Mouse (Mus musculus) brown adipose tissue, adult 24 weeks (tissue): ENCODE measurements at regions not wholly inside any gene's neighbourhood (a gene's known extent, or its start where the extent isn't known, plus 50 kb on each side); places are given as distances from the start of the nearest gene placed in this dataset.

Experiments used
- H3K27ac ChIP-seq: fragments of 200-500 bp; replicated peaks from 2 replicates; pipeline ENCODE4 v1.5.1; 2012; ENCODE audit warnings: low read depth, mild to moderate bottlenecking, low read length
- H3K4me1 ChIP-seq: fragments of 200-500 bp; 2 replicates; pipeline ENCODE4 v1.6.1; 2012; ENCODE audit warnings: low read length, mixed read lengths; ENCODE audit not compliant: control insufficient read depth, insufficient read depth, insufficient read length
- H3K4me3 ChIP-seq: fragments of 200-500 bp; 2 replicates; pipeline ENCODE4 v1.5.1; 2012; ENCODE audit warnings: low read depth, mild to moderate bottlenecking, low read length, moderate library complexity; ENCODE audit not compliant: insufficient read depth

GRCm38 (mm10) chr11:45200714-45201405 is 583.7 kb downstream of the Ebf1 start:
- Histone ChIP-seq H3K4me1 (peaks cover 7% of the 10 kb centered on the region), H3K4me3 (no peak overlapping the region), H3K27ac (peak overlapping the region; percentile 98)

DNA sequence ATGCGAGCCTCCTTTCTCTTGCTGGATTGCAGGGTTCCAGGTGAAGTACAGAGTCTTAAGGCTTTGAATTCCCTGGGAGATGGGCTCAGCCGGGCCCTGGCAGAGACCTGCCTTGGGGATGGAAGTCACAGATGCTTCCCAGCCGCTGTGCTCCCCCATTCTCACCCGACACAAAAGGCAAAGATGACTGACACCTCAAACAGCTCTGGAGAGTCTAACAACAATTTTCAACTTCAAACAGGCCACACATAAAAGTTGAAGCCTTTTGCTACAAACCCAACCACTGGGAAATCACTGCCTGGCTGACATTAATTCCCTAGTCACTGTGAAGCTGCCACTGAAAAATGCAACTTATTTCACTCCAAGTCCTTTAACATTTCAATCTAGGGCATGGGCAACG is 586.3 kb downstream of the Ebf1 start:
- Histone ChIP-seq H3K4me1 (peaks cover 7% of the 10 kb centered on the region), H3K27ac (peak overlapping the region; percentile 98), H3K4me3 (no peak overlapping the region)

DNA sequence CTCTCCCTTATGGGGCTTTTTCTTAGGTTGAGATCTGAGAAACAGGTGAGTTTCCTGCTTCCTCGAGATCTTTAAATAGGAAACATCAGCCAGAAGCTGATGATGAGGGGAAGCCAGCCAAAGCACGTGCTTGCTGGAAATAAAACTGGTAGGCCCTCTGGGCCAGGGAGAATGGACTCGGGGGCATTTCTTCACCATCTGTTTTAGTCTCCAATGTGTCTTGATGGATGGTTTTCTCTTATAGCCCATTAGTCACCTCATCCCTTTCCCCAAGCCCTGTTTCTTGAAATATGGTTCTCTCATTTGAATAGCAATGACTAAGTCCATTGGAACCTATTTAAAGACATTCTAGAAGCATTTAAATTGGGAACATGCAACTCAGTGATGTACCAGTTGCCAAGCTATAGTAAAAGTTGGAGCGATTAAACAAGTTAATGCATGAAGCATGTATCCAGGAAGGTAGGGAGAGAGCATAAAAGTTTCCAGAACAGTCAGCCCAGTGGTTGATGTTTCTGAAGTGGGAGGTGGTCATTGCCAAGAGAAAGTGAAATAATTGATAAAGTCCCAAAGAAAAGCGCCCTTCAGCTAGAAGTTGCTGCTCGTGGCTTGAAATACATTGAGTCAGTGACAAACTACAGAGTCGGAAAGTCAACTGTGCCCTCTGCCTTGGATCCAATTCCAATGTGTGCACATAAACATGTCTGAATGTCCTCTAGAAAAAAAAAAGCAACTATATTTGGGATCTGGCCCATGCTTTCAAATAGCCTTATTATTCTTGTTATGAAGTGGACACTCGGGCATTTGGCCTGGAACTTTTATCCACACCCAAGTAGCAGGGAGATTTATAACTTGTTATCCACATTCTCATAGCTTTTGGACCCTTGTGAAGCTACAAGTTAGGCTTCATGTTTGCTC is 589.8 kb downstream of the Ebf1 start:
- H3K4me1 ChIP-seq = peaks cover 2% of the 10 kb centered on the region
- H3K4me3 ChIP-seq = no peak overlapping the region
- H3K27ac ChIP-seq = peak overlapping the region; percentile 81

DNA sequence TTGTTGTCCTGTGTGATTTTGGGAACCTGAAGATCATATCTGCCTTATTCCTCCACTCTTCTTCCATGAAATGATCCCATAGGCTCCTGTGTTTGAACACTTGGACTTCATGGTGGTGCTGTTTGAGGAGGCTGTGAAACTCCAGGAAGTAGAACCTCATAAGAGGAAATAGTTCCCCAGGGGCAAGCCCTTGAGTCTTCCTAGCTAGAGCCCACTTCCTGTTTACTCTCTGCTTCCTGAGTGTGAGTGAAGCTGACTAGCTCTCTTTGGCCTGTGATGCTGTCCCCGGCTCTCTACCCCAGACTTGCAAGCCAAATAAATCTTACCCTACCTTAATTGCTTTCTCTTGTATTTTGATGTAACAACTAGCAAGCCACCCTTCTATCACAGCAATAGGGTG is 597.0 kb downstream of the Ebf1 start:
- Histone ChIP-seq H3K4me3 (no peak overlapping the region), H3K4me1 (no peaks in the 10 kb centered on the region), H3K27ac (no peak overlapping the region)

DNA sequence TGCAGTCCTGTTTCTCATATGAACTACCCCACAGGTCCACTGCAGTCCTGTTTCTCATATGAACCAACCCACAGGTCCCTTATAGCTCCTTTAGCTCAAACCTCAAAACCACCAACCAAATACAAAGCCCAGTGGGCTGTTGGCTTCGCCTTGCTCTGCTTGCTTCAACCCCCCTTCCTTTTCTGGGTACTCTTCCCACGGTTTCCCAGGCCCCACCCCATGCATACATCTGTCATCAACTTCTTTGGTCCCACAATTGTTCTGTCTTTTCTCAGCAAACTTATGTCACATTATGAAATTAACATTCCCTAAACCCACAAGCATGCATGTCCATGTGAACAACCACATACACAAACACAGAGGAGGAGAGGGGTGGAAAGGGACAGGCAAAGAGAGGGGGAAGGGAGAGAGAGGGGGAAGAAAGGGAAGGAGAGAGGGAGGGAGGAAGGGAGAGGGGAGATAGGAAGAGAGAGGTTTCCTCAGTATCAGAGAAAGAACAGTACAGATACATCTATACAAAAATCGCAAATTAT is 599.9 kb downstream of the Ebf1 start:
- Histone ChIP-seq H3K4me1 (peaks cover 2% of the 10 kb centered on the region; the same call in 1 of the 2 replicates), H3K27ac (no peak overlapping the region; the same call in 1 of the 2 replicates)

DNA sequence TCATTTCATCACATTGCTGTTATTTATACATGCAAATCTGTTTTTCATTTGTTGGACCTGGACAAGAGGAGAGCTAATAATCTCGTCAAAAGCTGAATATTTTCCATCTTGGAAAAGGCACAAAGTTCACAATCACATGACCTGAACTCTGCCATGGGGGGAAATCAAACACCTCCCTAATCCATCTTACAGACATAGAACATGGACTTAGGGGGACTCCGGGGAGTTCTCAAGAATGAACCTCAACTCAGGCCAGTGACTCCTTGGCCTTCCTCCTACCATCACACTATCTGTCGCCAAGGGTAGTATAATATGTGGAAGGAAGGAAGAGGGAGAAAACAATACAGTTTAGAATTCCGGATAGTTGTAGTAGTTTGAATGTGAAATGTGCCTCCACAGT is 602.1 kb downstream of the Ebf1 start:
- Histone ChIP-seq H3K4me1 (peaks cover 2% of the 10 kb centered on the region; the same call in 1 of the 2 replicates), H3K27ac (no peak overlapping the region), H3K4me3 (no peak overlapping the region)

More for the DNA sequence above, 599.9 kb downstream of the Ebf1 start:
- no peak overlapping the region for H3K4me3 ChIP-seq

GRCm38 (mm10) chr11:45222021-45222420 is 604.9 kb downstream of the Ebf1 start:
- no peak overlapping the region for H3K4me3 ChIP-seq
- peaks cover 2% of the 10 kb centered on the region; the same call in 1 of the 2 replicates for H3K4me1 ChIP-seq
- no peak overlapping the region for H3K27ac ChIP-seq

- Histone ChIP-seq H3K4me1 (peaks cover 3% of the 10 kb centered on the region; the same call in 1 of the 2 replicates), H3K4me3 (no peak overlapping the region), H3K27ac (no peak overlapping the region)
These were observed 616.1 kb upstream of the Clint1 start for GRCm38 (mm10) chr11:45235476-45236412.

DNA sequence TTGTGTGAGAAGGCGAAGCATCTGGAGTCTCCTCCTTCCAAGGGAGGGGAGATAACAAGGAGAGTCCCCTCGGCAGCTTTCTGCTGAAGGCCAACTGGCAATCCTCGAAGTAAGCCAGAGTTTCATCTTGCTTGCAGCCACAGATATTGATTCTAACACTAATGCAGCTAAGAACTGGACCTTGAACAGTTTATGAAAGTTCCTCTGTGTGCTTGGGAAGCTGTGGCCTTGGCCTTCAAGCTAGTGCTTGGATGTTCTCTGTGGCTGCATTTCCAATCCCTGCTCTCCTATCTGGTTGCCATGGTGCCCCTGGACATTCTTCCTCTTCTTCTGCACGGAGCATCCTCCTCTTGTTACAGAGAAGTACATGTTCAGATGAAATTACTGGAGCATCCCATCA is 614.8 kb upstream of the Clint1 start:
- Histone ChIP-seq H3K27ac (no peak overlapping the region), H3K4me1 (peaks cover 3% of the 10 kb centered on the region; the same call in 1 of the 2 replicates), H3K4me3 (no peak overlapping the region)

GRCm38 (mm10) chr11:45239044-45239443 is 612.8 kb upstream of the Clint1 start:
- Histone ChIP-seq H3K4me3 (no peak overlapping the region), H3K27ac (no peak overlapping the region), H3K4me1 (peaks cover 3% of the 10 kb centered on the region; the same call in 1 of the 2 replicates)

DNA sequence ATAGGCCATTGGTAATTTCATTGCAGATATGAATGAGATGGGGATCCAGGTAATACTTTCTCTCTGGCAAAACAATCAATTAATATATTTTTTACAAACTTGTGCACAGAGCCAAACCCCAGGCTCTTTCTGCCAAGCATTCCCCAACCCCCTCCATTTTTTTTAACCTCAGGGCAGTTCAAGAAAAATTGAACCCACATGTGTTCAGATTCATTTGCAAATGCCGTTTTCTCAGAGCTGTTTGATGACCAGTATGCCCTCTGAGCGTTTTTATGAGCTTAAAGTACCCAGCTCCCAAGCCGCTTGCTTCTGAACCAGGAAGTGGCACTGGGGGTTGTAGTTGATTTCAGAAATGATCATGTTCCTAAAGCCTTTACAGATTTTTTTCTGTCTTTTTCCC is 611.4 kb upstream of the Clint1 start:
- H3K4me3 ChIP-seq = no peak overlapping the region
- no peak overlapping the region for H3K27ac ChIP-seq
- H3K4me1 ChIP-seq = peaks cover 3% of the 10 kb centered on the region; the same call in 1 of the 2 replicates

DNA sequence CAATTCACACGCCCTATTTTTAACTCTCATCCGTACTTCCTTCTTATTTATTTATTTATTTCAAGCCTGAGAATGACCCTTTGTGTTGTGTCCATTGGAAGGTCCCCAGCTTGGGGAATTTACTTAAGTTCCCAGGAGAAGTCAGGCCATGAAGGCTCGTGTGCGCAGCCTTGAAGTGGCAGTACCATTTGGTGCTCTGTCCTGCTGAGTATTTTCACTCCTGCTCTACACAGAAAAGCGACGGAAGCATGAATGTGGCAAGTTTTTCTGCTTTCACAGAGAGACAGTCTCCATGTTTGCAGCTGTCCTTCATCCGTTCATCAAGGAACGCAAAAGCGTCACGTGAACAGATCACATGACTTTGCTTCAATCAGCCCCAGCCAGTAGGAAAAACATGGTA is 610.2 kb upstream of the Clint1 start:
- Histone ChIP-seq H3K4me3 (no peak overlapping the region), H3K4me1 (peaks cover 3% of the 10 kb centered on the region; the same call in 1 of the 2 replicates), H3K27ac (no peak overlapping the region)

- no peaks in the 10 kb centered on the region for H3K4me1 ChIP-seq
These were observed 607.1 kb upstream of the Clint1 start for GRCm38 (mm10) chr11:45244796-45245195.

GRCm38 (mm10) chr11:45256019-45256418 is 595.8 kb upstream of the Clint1 start:
- Histone ChIP-seq H3K4me3 (no peak overlapping the region), H3K4me1 (no peaks in the 10 kb centered on the region), H3K27ac (no peak overlapping the region)

More at GRCm38 (mm10) chr11:45244796-45245195, 607.1 kb upstream of the Clint1 start:
- Histone ChIP-seq H3K27ac (no peak overlapping the region), H3K4me3 (no peak overlapping the region)
